Mouse (Mus musculus): ENCODE measurements at regions not wholly inside any gene's neighbourhood (a gene's known extent, or its start where the extent isn't known, plus 50 kb on each side); places are given as distances from the start of the nearest gene placed in this dataset.

- no peak for DNase-seq (ENCODE audit: low spot score)
Observed at GRCm38 (mm10) chr12:79880751-79881261, 232.0 kb downstream of the Zfp36l1 start.

- no peak for DNase-seq (ENCODE audit: low spot score)
Observed at GRCm38 (mm10) chr12:79880346-79880745, 232.5 kb downstream of the Zfp36l1 start.

- DNase-seq (ENCODE audit: low spot score): no peak
Observed at GRCm38 (mm10) chr12:79879918-79880273, 232.9 kb downstream of the Zfp36l1 start.

- no peak for DNase-seq (ENCODE audit: low spot score)
Observed at GRCm38 (mm10) chr12:79879093-79879917, 233.5 kb downstream of the Zfp36l1 start.

- no peak for DNase-seq (ENCODE audit: low spot score)
Observed at GRCm38 (mm10) chr12:79878766-79879092, 234.1 kb downstream of the Zfp36l1 start.

GRCm38 (mm10) chr12:79878163-79878562 lies 234.7 kb downstream of the Zfp36l1 start:
- DNase-seq (ENCODE audit: low spot score): no peak

GRCm38 (mm10) chr12:79874333-79874732 lies 238.5 kb downstream of the Zfp36l1 start:
- DNase-seq (ENCODE audit: low spot score): no peak

GRCm38 (mm10) chr12:79865179-79865552 lies 247.6 kb downstream of the Zfp36l1 start:
- DNase-seq (ENCODE audit: low spot score): no peak

- no peak for DNase-seq (ENCODE audit: low spot score)
Observed at GRCm38 (mm10) chr12:79864346-79865178, 248.3 kb downstream of the Zfp36l1 start.
